Mouse (Mus musculus) c-Kit-positive CD71-positive TER-119-negative erythroid progenitor cells, embryonic 14.5 days (primary cell): ENCODE data around the gene Sema5a.

ENCODE experiments used
- DNase-seq: peaks from one replicate; pipeline ENCODE4 v3.0.0-alpha.2; 2013; ENCODE audit warnings: low read depth

The Sema5a gene

DNA sequence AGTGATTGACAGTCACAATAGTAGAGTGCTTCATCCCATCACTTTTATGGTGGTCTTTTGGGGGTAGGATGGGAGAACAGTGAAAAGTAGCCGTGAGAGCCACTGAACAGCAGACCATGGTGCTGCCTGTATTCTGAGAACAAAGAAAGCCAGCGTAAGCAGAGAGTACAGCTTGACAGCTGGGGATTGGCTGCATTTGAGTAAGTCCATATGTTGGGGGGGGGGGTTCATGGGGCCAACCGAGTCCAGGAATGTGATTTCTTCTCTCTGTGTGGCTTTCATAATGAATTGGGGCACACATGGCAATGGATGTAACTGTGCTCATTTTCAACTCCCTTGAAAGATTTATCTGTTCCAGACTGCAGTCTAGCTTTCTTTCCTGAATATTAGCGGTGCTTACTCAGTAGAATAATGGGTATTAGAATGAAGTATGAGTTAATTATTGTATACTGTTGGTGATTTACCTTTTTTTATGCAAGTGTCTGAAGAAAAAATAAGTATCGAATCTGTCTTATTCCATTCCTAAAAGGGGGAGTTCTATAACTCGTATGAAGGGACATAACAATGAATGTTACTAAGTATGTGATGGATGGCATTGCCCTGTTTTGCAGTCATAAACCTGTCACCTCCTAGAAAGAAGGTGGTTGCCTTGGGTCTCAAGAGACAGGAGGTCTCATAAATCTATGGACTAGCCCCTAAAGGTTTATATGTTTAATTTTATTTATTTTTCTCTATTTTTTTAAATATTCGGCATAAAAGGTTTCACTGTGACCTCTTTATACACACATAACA is 203.1 kb downstream of the Sema5a start:
- no peak for DNase-seq

DNA sequence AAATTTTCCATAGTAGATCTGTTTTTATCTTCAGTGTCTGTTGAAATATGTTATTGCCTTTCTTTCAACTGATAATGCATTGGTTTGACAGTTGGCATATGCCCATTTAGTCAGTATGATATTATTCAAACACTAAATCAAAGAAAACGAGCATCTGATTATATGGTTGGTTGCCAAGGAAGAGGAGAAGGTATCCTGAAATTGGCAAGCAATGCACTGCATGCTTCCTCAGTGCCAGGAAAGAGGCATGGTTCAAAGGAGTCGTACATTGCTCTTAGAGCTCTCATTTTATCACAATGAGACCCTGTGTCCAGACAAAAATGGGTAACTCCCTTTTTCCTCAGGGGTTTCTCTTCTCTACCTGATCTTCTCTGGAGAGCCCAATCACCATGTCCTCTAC is 214.4 kb downstream of the Sema5a start:
- DNase-seq: no peak

DNA sequence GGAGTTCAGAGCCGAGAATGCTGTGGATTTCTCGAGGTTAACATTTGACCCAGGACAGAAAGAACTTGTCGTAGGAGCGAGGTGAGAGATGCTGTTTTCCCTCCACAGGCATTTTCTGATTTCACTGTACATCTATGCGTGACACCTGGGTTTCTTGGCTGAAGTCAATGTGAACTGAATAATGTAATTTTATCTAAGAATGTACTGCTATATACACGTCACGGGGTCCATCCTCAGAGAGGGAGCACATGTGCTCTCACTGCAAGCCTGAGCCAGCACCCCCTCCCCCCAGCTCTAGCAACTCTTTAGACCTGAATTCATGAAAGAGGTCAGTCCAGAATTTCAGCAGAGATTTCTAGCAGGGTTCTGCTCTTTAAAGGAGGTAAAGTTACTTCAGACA is 215.6 kb downstream of the Sema5a start:
- DNase-seq: no peak

DNA sequence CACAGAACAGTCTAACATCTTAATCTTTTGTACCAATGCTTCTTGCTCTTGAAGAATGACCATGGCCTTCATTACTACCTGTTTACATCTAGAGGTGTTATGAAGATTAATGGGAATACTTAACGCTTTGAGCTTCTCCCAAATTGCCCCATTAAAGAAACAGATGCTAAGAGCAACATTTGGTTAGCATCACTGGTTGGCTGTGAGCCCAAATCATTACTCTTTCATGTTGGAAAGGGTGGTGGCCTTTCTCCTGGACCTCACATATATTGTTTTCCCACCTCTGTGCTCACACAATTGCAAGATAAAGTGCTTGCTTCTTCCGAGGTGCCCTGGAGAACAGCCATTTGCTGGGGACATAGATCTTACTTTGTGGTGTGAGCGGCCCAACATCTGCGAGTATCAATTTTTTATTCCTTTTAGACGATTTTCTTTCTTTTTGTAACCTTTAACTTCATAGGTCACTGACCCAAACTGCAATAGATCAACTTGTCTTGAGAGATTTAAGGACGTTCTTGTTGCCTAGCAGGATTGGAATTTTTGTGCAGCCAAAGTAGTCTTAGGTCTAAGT is 227.0 kb downstream of the Sema5a start:
- DNase-seq: no peak

DNA sequence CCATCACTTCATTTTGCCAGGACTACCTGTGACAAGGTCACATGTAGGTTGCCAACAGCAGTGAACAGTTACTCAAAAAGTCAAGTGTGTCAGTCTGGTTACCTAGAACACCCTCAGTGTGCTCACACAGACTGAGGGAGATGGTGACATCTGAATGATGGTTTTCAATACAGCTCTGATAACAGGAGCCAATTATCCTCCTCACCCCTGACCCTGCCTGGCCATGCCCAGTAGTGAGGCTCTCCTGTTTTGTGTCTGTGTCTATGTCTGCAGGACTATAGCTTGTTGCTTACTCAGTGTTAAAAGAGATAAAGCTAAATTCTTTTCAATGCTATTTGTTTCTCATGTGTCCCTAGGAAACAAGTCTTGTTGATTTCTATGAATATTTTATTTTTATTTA is 236.1 kb downstream of the Sema5a start:
- no peak for DNase-seq

DNA sequence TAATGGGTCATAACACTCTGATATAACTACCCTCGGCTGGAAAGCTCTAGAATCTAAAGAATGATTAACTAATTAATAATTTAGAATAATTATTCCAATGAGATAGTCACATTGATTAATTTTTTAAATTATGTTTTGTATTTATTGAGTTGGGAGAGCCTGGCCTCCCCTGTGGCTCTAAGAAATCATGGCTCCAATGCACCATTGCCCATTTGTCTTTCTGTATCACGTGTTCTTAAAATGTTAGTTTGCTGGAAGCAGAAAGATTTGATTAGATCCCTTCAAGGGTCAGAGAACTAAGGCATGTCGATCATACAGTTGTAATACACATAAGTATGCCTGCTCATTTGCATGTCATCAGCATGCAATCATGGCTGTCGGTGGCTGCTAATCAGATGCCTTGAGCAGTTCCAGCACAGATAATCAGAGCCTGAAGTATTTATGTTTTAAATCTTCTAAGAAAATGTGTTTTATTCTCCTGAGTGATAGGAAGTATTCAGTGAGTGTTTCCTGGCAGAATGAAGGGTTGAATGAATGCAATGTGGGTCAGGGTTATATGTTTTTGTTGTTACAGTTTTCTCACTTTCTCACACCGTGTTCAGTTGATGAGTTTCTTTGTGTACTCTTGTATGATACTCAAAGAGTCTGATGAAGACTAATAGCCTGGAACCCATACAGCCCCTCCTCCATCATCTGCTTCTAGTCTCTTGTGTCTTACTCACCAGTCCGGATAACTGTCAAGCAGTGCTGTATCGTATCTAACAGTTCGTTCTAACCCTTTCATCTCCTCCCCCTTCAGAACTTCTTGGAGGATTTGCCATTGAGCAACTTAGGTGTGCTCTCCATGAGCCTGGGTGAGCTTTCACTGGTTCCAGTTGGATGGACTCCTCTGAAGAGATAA is 240.7 kb downstream of the Sema5a start:
- DNase-seq: no peak

DNA sequence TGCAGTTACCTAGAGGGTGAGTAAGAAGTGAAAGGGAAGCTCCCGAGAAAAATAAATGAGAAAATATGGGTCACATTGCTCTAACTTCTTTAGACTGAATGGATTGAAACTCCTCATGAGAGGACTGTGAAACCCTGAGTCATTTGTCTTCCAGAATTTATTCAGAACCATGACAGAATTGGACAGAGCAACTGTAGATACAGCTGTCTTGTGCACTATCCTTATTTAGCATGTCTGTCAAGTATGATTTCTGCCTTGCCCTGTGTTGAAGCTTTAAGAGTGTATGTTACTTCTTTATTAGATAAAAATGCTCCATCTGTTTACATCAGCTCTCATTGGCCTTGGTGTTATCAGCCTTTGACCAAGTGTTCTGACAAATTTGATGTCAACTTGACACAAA is 243.4 kb downstream of the Sema5a start:
- DNase-seq: no peak

DNA sequence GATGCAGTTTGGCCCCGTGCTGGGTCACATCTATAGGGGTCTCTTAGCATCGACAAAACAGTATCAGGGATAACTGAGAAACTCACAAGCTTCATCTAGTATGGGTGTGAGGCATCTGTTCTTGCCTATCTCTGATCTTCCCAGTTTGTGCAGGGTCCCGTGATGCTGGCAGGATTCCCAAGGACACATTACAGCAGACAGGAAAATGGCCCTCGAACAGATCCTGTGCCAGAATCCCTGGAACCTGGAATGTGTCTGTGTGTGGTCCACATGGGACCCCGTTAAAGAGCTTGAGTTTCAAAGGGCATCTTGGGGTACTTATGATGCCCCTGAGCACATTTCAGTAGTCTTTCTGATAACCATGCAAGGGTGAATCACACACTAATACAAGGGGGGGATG is 249.6 kb downstream of the Sema5a start:
- no peak for DNase-seq

DNA sequence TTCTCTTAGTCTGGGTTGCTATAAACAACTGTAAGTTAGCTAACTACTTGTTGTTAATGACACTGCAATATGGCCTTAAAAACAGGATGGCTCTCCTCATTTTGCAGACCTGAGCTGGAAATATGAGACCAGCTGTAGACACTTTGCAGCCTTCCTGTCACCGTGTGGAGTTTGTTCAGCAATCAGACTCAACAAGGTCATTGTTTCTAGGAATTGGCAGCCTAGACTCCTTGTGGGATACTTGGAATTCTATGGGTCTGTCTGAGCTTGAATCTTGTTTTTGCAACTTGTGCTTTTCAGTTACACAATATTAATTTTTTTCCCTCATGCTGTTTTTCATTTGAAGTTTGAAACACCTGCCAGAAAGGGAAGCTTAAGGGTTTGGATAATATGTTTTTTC is 250.3 kb downstream of the Sema5a start:
- no peak for DNase-seq

DNA sequence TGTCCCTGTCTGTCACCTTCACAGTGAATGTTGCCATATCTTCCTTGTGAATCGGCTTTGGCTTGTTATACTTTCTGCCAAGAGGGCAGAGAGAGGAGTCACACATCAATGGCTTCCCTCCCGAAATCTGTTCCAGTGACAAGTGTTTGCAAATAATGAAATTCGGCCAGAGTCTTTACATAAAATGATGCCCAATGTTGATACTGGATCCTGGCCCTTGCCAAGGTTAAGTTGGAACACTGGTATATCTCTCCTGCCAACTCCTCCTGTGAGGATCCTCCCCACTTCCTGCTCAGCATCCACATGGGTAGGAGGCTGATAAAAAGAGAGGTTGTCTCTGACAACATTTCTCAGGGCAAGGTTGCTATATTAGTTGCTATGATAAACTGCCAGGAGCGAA is 252.3 kb downstream of the Sema5a start:
- DNase-seq: no peak

DNA sequence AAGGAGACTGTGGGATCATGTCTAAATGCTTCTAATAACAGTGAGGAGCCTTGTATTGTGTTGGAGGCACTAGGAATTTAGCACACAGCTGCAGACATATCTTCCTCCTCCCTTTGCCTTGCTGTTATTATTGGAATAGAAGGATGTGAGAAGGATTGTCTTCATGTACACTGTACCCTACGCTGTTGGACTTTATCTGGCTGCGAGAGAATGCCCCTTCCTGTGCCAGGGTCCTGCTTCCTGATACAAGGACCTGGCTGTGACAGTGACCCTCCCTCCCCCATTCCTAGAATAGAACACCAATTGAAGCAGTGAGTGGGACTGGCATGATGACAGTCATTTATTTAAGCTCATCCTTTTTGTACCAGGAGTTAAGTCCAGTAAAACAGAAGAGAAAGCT is 261.3 kb downstream of the Sema5a start:
- DNase-seq: no peak

DNA sequence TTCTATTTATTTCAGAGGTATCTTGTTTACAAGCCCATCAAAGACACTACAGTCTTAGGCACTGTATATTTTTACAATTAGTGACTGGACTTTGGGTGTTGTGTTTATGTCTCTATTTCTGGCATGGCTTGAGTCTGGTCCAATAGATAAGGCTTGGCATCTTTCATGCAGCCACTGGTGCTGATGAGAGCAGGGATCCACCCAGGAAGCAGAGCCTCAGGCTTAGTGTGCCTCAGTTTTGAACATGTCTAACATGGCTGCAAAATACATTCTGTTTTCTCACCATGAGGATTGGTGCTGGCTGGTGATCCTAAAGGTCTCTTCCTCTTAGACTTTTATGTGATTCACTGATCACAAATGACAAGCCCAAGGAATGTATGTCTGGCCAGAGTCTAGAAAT is 263.7 kb downstream of the Sema5a start:
- DNase-seq: no peak

DNA sequence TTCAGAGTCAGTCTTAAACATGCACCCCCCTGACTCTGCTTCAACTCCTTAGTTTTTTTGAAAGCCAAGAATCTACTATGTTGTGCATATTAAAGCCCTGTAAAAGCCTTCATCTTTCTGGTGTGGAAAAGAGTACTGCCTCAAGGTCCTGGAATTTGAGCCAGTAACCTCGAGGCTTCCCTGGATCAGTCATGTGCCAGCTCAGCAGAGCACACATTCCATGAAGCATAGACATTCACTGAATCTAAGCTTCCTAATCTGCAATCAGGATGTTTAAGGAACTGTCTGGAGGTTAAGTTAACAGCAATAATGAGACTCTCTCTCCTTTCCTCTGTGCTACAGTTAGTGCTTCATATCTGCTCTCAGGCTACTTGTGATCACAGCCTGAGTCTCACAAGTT is 270.3 kb downstream of the Sema5a start:
- DNase-seq: no peak

DNA sequence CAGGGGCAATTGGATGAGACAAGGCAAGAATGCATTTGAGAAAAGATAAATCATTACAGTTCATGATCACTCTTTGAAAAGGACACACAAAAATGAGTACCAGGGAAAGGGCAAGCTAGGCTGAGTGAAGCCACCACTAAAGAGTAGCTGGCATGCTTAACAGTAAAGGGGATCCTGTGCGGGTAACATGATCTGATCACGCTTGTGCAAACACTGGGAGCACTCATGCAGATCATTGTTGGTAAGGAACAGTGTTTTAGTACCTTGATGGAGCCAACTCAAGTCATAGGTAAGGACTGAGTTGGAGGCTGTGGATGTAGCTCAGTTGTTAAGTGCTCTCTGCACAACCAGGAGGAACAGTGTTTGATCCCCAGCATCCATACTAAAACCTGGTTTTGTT is 273.3 kb downstream of the Sema5a start:
- DNase-seq: no peak

DNA sequence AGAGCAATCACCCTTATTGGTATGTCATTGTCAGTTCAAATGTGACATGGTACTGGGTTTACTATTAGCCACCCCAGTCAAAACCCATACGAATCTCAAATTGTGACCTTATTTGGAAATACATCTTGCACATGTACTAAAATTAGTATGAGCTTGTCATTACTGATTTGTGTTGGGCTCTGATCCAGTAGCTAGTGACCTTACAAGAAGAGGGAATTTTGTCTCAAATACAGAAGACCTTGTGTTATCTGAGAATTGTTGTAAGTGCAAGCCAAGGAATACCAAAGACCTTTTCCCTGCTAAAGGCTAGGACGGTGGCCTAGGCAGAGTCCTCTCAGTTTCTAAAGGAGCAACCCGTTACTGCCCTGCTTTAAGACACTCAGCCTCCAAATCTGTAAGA is 287.9 kb downstream of the Sema5a start:
- no peak for DNase-seq

DNA sequence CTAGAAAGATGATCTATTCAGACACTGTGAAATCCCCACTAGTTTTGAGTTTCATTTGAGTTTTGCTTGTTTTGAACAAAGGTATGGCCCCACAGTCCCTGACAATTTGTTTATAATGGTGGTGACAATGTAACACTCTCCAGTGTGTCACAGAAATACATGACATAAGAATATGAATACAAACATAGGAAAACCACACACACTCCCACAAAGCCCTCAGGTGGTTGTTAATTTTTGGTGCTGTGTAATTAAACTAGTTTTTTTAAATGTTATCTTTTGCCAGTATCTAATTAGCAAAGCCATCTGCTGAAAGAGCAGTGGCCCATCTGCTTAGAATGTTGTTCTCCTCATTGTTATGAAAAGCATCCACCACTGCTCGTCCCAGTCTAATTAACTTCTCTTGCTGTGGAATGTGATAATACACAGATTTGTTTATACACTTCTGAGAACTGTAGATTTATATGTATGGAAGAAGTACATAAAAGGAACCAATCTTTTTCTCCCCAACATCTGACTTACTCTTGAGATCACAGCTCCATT is 289.0 kb downstream of the Sema5a start:
- no peak for DNase-seq

DNA sequence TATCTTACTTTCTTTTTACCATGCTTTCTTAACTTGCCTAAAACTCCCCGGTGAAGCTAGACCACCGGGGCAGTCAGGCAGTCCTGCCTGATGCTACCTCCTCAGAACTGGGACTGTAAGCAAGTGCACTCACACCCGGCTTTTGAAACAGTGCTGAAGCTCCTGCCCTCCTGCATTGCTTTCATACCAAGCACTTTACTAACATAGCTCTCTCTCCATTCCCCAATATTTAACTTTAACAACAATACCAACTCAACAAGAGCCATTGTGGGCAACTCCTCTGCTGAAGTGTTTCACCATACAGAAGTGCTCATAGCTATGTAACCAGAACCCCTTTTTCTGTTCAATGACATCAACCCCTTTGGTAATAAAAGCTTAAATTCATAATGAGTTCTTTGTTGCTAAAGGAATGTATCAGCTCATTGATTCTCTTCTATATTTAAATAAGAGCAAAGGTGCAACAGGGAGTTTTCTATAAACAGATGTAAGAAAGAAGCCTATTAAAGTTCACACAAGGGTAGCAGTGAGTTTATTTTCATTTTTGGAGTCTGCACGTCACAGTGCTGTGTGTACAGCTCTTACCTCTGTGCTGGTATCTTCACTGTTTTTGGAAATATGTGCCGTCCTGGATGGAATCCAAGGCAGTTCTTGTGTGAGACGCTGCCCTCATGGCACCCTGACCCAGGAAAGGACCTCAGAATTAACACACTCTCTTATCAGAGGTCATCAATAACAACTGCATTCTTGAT is 292.3 kb downstream of the Sema5a start:
- no peak for DNase-seq

DNA sequence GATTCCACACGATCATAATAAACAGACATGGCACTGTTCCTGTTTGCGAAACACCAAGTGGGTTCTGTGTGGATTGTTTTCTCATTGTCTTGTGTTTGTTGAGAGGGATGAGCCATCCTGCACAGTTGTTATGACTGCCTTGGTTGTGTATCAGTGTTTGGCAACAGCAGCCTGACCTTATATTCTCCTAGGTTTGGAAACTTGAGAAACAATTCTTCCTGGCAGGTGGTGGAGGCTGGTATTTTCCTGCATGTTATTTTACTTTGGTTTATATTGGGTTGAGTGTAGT is 292.8 kb downstream of the Sema5a start:
- DNase-seq: no peak

DNA sequence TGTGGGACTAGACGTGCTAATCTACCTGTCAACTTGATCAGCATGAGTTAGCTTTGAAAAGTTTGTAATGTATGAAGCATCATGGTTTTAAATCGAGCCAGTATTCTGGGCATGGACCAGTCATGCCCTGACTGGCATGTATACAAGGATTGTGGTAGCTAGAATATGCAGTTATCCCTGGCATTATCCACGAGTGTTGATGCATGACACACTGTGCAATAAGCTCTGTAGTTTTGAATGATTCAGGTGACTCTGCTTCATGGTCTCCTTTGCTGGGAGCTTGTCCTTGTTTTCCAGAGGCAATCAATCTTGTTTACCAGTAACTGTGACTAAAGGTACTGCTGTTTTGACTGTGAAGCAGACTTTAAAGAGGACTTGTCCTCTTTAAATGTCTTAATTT is 293.5 kb downstream of the Sema5a start:
- DNase-seq: no peak

DNA sequence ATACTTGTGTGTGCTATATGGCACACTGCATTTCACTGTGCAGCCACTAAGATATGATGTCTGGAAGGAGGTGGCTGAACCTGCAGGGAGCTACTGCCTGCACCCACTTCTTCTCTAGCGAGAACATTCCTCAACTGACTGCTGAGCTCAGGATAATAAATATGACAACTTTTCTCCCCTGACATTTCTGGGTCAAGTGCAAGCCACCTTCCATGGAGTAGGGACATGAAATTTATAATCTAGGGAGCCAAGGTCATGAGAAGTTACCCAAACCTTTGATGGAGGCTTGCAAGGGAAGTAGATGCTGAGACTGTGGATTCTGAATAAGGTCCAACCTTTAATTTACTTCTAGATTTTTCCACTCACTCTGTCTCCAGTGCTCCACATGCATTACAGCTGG is 298.1 kb downstream of the Sema5a start:
- DNase-seq: no peak

DNA sequence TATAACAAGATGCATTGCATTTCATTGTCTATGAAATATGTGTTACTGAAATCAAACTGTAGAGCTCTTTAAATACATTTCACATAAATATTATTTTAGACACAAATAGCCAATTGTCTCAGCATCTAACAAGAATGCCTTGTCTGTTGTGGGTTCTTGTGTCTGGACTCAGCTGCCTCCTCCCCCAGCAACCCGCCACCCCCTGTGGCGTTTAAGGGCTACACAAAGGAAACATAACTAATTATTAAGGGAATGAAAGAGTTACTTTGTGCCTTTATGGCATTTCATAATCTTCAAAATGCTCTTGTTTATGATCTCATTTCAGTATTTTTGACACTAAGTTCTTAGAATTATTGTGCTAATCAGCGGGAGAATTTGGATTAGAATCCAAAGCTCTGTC is 298.6 kb downstream of the Sema5a start:
- DNase-seq: no peak

DNA sequence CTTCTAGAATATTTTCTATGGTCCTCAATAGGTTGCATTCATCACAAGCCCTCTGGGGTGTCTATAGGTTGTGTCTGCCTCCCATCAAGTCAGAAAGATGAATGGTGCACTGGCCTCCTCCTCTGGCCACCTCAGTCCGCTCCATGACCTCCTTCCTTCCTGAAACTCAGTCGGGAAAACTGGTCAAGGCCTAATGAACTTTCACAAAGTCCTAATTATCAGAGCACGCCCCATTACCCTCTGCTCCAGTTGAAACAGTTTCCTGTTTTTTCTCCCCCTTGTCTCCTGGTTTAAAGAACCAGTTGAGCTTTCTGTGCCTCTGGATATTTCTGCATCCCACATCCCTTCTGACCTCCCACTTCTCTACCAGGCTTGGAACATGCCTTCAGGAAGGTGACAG is 300.8 kb downstream of the Sema5a start:
- DNase-seq: no peak
